Mouse (Mus musculus) spleen, adult 2 months (tissue): ENCODE measurements around the gene 9130213A22Rik. TPM values are rescaled to one million over a fixed set of nuclear protein-coding genes. Genes with fewer than 3 reads are reported as not detected.

Source experiments
- DNase-seq, 2 experiments: peaks; one replicate each; pipeline versions ENCODE4 v3.0.0 to v3.0.0-alpha.2; 2012 to 2021; ENCODE audit warnings: low spot score in 2 of 2, low read depth in 1 of 2
- H3K27ac ChIP-seq: fragments of 200-500 bp; 2 replicates; pipeline ENCODE4 v1.5.1; 2012; ENCODE audit warnings: low read length, inconsistent platforms; ENCODE audit not compliant: insufficient read depth
- H3K27me3 ChIP-seq: fragments of 200-500 bp; 2 replicates; pipeline ENCODE4 v1.6.1; 2012; ENCODE audit warnings: mild to moderate bottlenecking, moderate library complexity, low read length, inconsistent platforms; ENCODE audit not compliant: control insufficient read depth, insufficient read depth
- H3K36me3 ChIP-seq: fragments of 200-500 bp; 2 replicates; pipeline ENCODE4 v1.6.1; 2012; ENCODE audit warnings: mild to moderate bottlenecking, low read length, inconsistent platforms; ENCODE audit not compliant: control insufficient read depth, insufficient read depth
- H3K4me1 ChIP-seq: fragments of 200-500 bp; 2 replicates; pipeline ENCODE4 v1.6.1; 2011; ENCODE audit warnings: inconsistent platforms; ENCODE audit not compliant: control insufficient read depth, insufficient read depth, insufficient read length
- H3K4me3 ChIP-seq: fragments of 200-500 bp; 2 replicates; pipeline ENCODE4 v1.5.1; 2011; ENCODE audit warnings: mild to moderate bottlenecking, inconsistent platforms; ENCODE audit not compliant: insufficient read depth, insufficient read length; ENCODE audit errors: extremely low read depth
- CTCF ChIP-seq: fragments of 200-500 bp; IDR thresholded peaks from 2 replicates; pipeline ENCODE4 v1.5.1; 2011; ENCODE audit warnings: mild to moderate bottlenecking, inconsistent platforms; ENCODE audit not compliant: insufficient read depth, insufficient read length, insufficient replicate concordance; ENCODE audit errors: extremely low read depth
- POLR2A ChIP-seq: fragments of 200-500 bp; IDR thresholded peaks from 2 replicates; pipeline ENCODE4 v1.6.1; 2011; ENCODE audit warnings: low read depth, low read length, inconsistent platforms
- WGBS: fragments of 180-500 bp; shearing (Covaris S2); methylation state at CpG from one replicate; pipeline ENCODE4 v1.1.7; 2018; 5-methylcytosine and 5-hydroxymethylcytosine counted together
- polyA plus RNA-seq: library from polyadenylated mRNA; depleted of rRNA; stranded (reverse); fragments of >200 nt; gene quantifications from 2 replicates; pipeline ENCODE4 v1.2.3, GENCODE M21; 2012

The 9130213A22Rik gene
- polyA plus RNA-seq, 1 experiment = 0.40 TPM

GRCm38 (mm10) chr11:69111865-69112264 is 10.5 kb downstream of the 9130213A22Rik start:
- no peak overlapping the region for H3K27ac ChIP-seq
- H3K4me1 ChIP-seq = 0 out of 2 replicates have a peak, but pooled peaks cover 3% of the 10 kb centered on the region
- no peak for TF ChIP-seq CTCF
- no peak for TF ChIP-seq POLR2A
- no peak for DNase-seq
- no peaks in the 10 kb centered on the region for H3K27me3 ChIP-seq
- 77% methylated on average over 4 of the region's 4 CpGs for WGBS
- no peak overlapping the region for H3K4me3 ChIP-seq
- peaks cover 24% of the 10 kb centered on the region for H3K36me3 ChIP-seq

DNA sequence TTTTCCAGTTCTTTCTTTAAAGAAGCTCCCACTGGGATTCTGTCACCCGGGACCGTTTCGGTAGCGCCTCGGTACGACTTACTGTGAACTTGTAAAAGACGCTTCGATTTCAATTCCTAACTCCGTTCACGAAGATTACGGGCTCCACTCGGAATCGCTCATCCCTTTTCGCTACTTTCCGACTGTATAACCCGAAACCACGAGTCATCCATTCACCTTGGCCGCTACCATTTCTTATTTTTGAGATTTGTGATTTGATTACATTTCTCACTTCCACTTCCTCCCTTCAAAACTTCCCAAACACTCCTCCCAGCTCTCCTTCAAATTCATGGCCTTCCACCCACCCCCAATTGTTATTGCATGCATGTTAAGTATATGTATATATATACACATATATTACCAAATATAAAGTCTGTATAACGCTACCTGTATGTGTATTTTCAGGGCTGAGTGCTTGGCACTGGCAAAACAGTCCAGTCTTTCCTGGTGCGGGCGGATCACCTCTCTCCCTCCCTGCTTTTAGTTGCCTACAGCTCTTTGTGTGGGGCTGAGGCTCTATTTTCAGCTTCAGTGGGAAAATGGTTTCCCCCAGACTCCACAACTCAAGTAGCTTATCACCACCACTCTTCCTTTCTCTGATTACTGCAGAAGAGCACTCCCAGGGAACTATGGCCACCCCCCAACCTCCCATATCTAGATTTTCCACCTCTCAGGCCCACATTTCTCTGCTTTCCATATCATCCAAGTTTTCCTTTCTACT is 11.2 kb downstream of the 9130213A22Rik start:
- Histone ChIP-seq H3K4me1 (0 out of 2 replicates have a peak, but pooled peaks cover 3% of the 10 kb centered on the region), H3K36me3 (peaks cover 30% of the 10 kb centered on the region), H3K4me3 (peak overlapping the region; percentile 26), H3K27ac (no peak overlapping the region), H3K27me3 (no peaks in the 10 kb centered on the region)
- DNase-seq = no peak
- 17% methylated on average over 21 of the region's 21 CpGs for WGBS
- TF ChIP-seq CTCF (no peak), POLR2A (no peak)

GRCm38 (mm10) chr11:69110319-69111046 is 11.9 kb downstream of the 9130213A22Rik start:
- Histone ChIP-seq H3K27ac (no peak overlapping the region), H3K27me3 (no peaks in the 10 kb centered on the region), H3K4me3 (peak overlapping the region; percentile 26), H3K4me1 (0 out of 2 replicates have a peak, but pooled peaks cover 3% of the 10 kb centered on the region), H3K36me3 (peaks cover 36% of the 10 kb centered on the region)
- DNase-seq = peak; percentile 62 to 81
- TF ChIP-seq POLR2A = no peak
- TF ChIP-seq CTCF = no peak
- WGBS = 3% methylated on average over 30 of the region's 30 CpGs

- Histone ChIP-seq H3K4me3 (no peak overlapping the region), H3K4me1 (0 out of 2 replicates have a peak, but pooled peaks cover 3% of the 10 kb centered on the region), H3K27ac (no peak overlapping the region), H3K27me3 (no peaks in the 10 kb centered on the region), H3K36me3 (peaks cover 46% of the 10 kb centered on the region)
- no peak for TF ChIP-seq CTCF
- TF ChIP-seq POLR2A = no peak
- DNase-seq = no peak
- WGBS = 97% methylated on average over 13 of the region's 13 CpGs
These were observed 13.1 kb downstream of the 9130213A22Rik start for GRCm38 (mm10) chr11:69109032-69109900.

GRCm38 (mm10) chr11:69108223-69108622 is 14.2 kb downstream of the 9130213A22Rik start:
- Histone ChIP-seq H3K4me1 (0 out of 2 replicates have a peak, but pooled peaks cover 3% of the 10 kb centered on the region), H3K4me3 (no peak overlapping the region), H3K36me3 (peaks cover 55% of the 10 kb centered on the region), H3K27ac (no peak overlapping the region), H3K27me3 (no peaks in the 10 kb centered on the region)
- WGBS = 92% methylated on average over 9 of the region's 9 CpGs
- no peak for DNase-seq
- TF ChIP-seq CTCF (no peak), POLR2A (no peak)

DNA sequence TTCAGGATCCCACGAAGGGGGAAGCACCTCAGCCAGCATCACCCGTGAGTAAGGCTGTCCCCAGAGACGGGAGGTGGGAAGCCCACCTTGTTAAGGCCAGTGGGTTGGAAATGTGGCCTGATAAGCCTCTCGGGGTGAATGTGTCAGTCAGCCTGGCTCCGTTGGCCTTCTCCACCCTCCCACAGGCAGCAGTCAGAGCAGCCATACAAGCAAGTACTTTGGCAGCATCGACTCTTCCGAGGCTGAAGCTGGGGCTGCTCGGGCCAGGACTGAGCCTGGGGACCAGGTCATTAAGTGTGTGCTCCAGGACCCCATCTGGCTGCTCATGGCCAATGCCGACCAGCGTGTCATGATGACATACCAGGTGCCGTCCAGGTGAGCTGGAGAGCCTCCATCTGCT is 14.7 kb downstream of the 9130213A22Rik start:
- DNase-seq = no peak
- 0 out of 2 replicates have a peak, but pooled peaks cover 3% of the 10 kb centered on the region for H3K4me1 ChIP-seq
- H3K27ac ChIP-seq = no peak overlapping the region
- WGBS = 93% methylated on average over 11 of the region's 11 CpGs
- no peaks in the 10 kb centered on the region for H3K27me3 ChIP-seq
- no peak for TF ChIP-seq POLR2A
- TF ChIP-seq CTCF = no peak
- no peak overlapping the region for H3K4me3 ChIP-seq
- peaks cover 60% of the 10 kb centered on the region for H3K36me3 ChIP-seq
